Mouse (Mus musculus) lung, embryonic 14.5 days (tissue): Measurements from ENCODE around the gene Lnx2. TPM values are rescaled to one million over a fixed set of nuclear protein-coding genes. Genes with fewer than 3 reads are reported as not detected.

Source experiments
- ATAC-seq: fragments of 200-750 bp; cut with Nextera tagmentation; 2 replicates; pipeline ENCODE4 v1.8.0; 2017; ENCODE audit warnings: mild to moderate bottlenecking, moderate TSS enrichment, moderate library complexity; ENCODE audit not compliant: insufficient read depth
- DNase-seq: peaks from one replicate; pipeline ENCODE4 v3.0.0-alpha.2; 2015
- H3K27ac ChIP-seq: fragments of 300-500 bp; sonication (generic); 2 replicates; pipeline ENCODE4 v1.5.1; 2014; ENCODE audit warnings: low read depth, mild to moderate bottlenecking, moderate library complexity
- H3K27me3 ChIP-seq: fragments of 300-500 bp; sonication (generic); 2 replicates; pipeline ENCODE4 v1.6.1; 2014; ENCODE audit warnings: low read length, control low read depth; ENCODE audit not compliant: insufficient read depth
- H3K36me3 ChIP-seq: fragments of 300-500 bp; sonication (generic); 2 replicates; pipeline ENCODE4 v1.6.1; 2014; ENCODE audit warnings: control low read depth; ENCODE audit not compliant: insufficient read depth
- H3K4me1 ChIP-seq: fragments of 300-500 bp; sonication (generic); 2 replicates; pipeline ENCODE4 v1.6.1; 2014; ENCODE audit warnings: antibody characterized with exemption, control low read depth; ENCODE audit not compliant: insufficient read depth
- H3K4me2 ChIP-seq: fragments of 300-500 bp; sonication (generic); 2 replicates; pipeline ENCODE4 v1.6.1; 2014; ENCODE audit warnings: mild to moderate bottlenecking
- H3K4me3 ChIP-seq: fragments of 300-500 bp; sonication (generic); 2 replicates; pipeline ENCODE4 v1.5.1; 2014; ENCODE audit warnings: low read depth, low read length
- H3K9ac ChIP-seq: fragments of 300-500 bp; sonication (generic); 2 replicates; pipeline ENCODE4 v1.6.1; 2014
- H3K9me3 ChIP-seq: fragments of 300-500 bp; sonication (generic); 2 replicates; pipeline ENCODE4 v1.6.1; 2016; ENCODE audit warnings: low read depth, low read length, control low read depth
- CTCF ChIP-seq: IDR thresholded peaks from 2 replicates; pipeline ENCODE4 v1.5.1; 2016; ENCODE audit warnings: antibody characterized with exemption, low read depth
- WGBS: fragments of 180-500 bp; shearing (Covaris S2); extraction: QIAGEN DNeasy Blood & Tissue Kit; methylation state at CpG from one replicate; pipeline ENCODE4 v1.1.7; 2014; 5-methylcytosine and 5-hydroxymethylcytosine counted together
- polyA plus RNA-seq: library from polyadenylated mRNA; unstranded; fragments of >200 nt; fragmentation: Nextera tagmentation; extraction: Ambion mirVana; gene quantifications from 2 replicates; pipeline ENCODE4 v1.2.1, GENCODE M21; 2014

Gene Lnx2
- polyA plus RNA-seq, 1 experiment from 2014 or later: 19.9 TPM

- Histone ChIP-seq H3K36me3 (peaks cover 11% of the 10 kb centered on the region), H3K27me3 (no peaks in the 10 kb centered on the region), H3K9me3 (no peaks in the 10 kb centered on the region), H3K4me1 (0 out of 2 replicates have a peak, but pooled peaks cover 6% of the 10 kb centered on the region), H3K4me3 (no peak overlapping the region), H3K4me2 (no peak overlapping the region), H3K9ac (no peak overlapping the region), H3K27ac (no peak overlapping the region)
- TF ChIP-seq CTCF: no peak
- DNase-seq: no peak
- ATAC-seq: no peak
- 73% methylated on average over 12 of the region's 12 CpGs for WGBS
These were observed 42.1 kb downstream of the Lnx2 start for GRCm38 (mm10) chr5:147034283-147034682.

- DNase-seq: no peak
- no peaks in the 10 kb centered on the region for H3K27me3 ChIP-seq
- no peak for TF ChIP-seq CTCF
- H3K36me3 ChIP-seq: peaks cover 22% of the 10 kb centered on the region
- H3K9me3 ChIP-seq: no peaks in the 10 kb centered on the region
- no peak overlapping the region for H3K4me2 ChIP-seq
- WGBS: 63% methylated on average over 13 of the region's 13 CpGs
- ATAC-seq: no peak
- H3K27ac ChIP-seq: no peak overlapping the region
- no peak overlapping the region for H3K4me3 ChIP-seq
- 0 out of 2 replicates have a peak, but pooled peaks cover 6% of the 10 kb centered on the region for H3K4me1 ChIP-seq
- H3K9ac ChIP-seq: no peak overlapping the region
These were observed 43.2 kb downstream of the Lnx2 start for GRCm38 (mm10) chr5:147033155-147033554.

- H3K9me3 ChIP-seq: no peaks in the 10 kb centered on the region
- no peak overlapping the region for H3K4me3 ChIP-seq
- no peak for TF ChIP-seq CTCF
- H3K36me3 ChIP-seq: peaks cover 39% of the 10 kb centered on the region
- no peak overlapping the region for H3K27ac ChIP-seq
- DNase-seq (no peak), ATAC-seq (no peak)
- 75% methylated on average over 14 of the region's 14 CpGs for whole genome bisulfite sequencing
- H3K27me3 ChIP-seq: no peaks in the 10 kb centered on the region
- H3K4me2 ChIP-seq: no peak overlapping the region
- 0 out of 2 replicates have a peak, but pooled peaks cover 1% of the 10 kb centered on the region for H3K4me1 ChIP-seq
- H3K9ac ChIP-seq: no peak overlapping the region
These were observed 45.1 kb downstream of the Lnx2 start for GRCm38 (mm10) chr5:147031281-147031680.

GRCm38 (mm10) chr5:147024331-147025034 lies 51.9 kb downstream of the Lnx2 start:
- no peak for TF ChIP-seq CTCF
- Histone ChIP-seq H3K27me3 (no peaks in the 10 kb centered on the region), H3K4me1 (no peaks in the 10 kb centered on the region), H3K4me3 (no peak overlapping the region), H3K27ac (no peak overlapping the region), H3K9ac (no peak overlapping the region), H3K9me3 (no peaks in the 10 kb centered on the region), H3K36me3 (peaks cover 73% of the 10 kb centered on the region), H3K4me2 (no peak overlapping the region)
- ATAC-seq (no peak; the same call in 1 of the 2 replicates), DNase-seq (no peak)
- 65% methylated on average over 24 of the region's 24 CpGs for WGBS

GRCm38 (mm10) chr5:147023245-147023970 lies 53.0 kb downstream of the Lnx2 start:
- 87% methylated on average over 18 of the region's 18 CpGs for WGBS
- no peak overlapping the region for H3K27ac ChIP-seq
- H3K36me3 ChIP-seq: peaks cover 74% of the 10 kb centered on the region
- no peak for DNase-seq
- ATAC-seq: no peak
- H3K9me3 ChIP-seq: no peaks in the 10 kb centered on the region
- no peak overlapping the region for H3K4me3 ChIP-seq
- no peaks in the 10 kb centered on the region for H3K4me1 ChIP-seq
- no peak for TF ChIP-seq CTCF
- H3K27me3 ChIP-seq: no peaks in the 10 kb centered on the region
- no peak overlapping the region for H3K9ac ChIP-seq
- no peak overlapping the region for H3K4me2 ChIP-seq

GRCm38 (mm10) chr5:147021546-147022265 lies 54.7 kb downstream of the Lnx2 start:
- Histone ChIP-seq H3K9ac (no peak overlapping the region), H3K27me3 (no peaks in the 10 kb centered on the region), H3K4me2 (no peak overlapping the region), H3K4me1 (no peaks in the 10 kb centered on the region), H3K36me3 (peaks cover 64% of the 10 kb centered on the region), H3K9me3 (no peaks in the 10 kb centered on the region), H3K27ac (no peak overlapping the region), H3K4me3 (no peak overlapping the region)
- DNase-seq (no peak), ATAC-seq (no peak)
- WGBS: 68% methylated on average over 5 of the region's 5 CpGs
- no peak for TF ChIP-seq CTCF

GRCm38 (mm10) chr5:147020579-147020978 lies 55.8 kb downstream of the Lnx2 start:
- Histone ChIP-seq H3K4me2 (no peak overlapping the region), H3K27me3 (no peaks in the 10 kb centered on the region), H3K36me3 (peaks cover 65% of the 10 kb centered on the region), H3K9me3 (no peaks in the 10 kb centered on the region), H3K9ac (no peak overlapping the region), H3K4me1 (no peaks in the 10 kb centered on the region), H3K4me3 (no peak overlapping the region), H3K27ac (no peak overlapping the region)
- 75% methylated on average over 11 of the region's 11 CpGs for WGBS
- TF ChIP-seq CTCF: no peak
- DNase-seq: no peak
- no peak for ATAC-seq
